8 mouse cellular contexts compared by ENCODE assay signal in genomic region chr10:67097437-67098150, GRCm38 (mm10). TPM values are rescaled to one million over a fixed set of nuclear protein-coding genes. Genes with fewer than 3 reads are reported as not detected.
DNase-seq lines count a peak whose midpoint lies in the region; ATAC-seq and TF ChIP-seq lines count a peak whose summit lies in the region.

No protein-coding gene starts in this region.

- H3K4me1 ChIP-seq in intestine, embryonic 14.5 days (replicated peaks; ENCODE audit: control insufficient read depth, insufficient read depth, low read length), result peaks cover 30% of the 10 kb centered on the region
- peaks cover 40% of the 10 kb centered on the region for H3K4me1 ChIP-seq in midbrain, embryonic 16.5 days (ENCODE audit: control insufficient read depth, insufficient read depth, low read length)

- H3K4me2 ChIP-seq in intestine, embryonic 14.5 days (ENCODE audit: low read length), result peak overlapping the region; percentile 83
- peak overlapping the region; percentile 96 for H3K4me2 ChIP-seq in midbrain, embryonic 16.5 days (ENCODE audit: low read length)

- no peak for ATAC-seq in intestine, embryonic 14.5 days (replicated peaks; ENCODE audit: low FRiP score, low TSS enrichment, low read depth)
- ATAC-seq in midbrain, embryonic 16.5 days, result no peak

- peak overlapping the region; percentile 99 for H3K4me3 ChIP-seq in left cerebral cortex, adult 2 months
- peak overlapping the region; percentile 90 for H3K4me3 ChIP-seq in intestine, embryonic 14.5 days (ENCODE audit: low read depth, low read length)
- H3K4me3 ChIP-seq in midbrain, embryonic 16.5 days (ENCODE audit: low read depth, low read length), result peak overlapping the region; percentile 92

- intact Hi-C loops in left cerebral cortex, adult 2 months (cut with DNase I), result loop anchor here (2.0 to 5.0 kb wide), 5 partner anchors 40 to 189 kb away; no protein-coding TSS in a partner anchor
- intact Hi-C loops in left cerebral cortex, postnatal 4 days (cut with DNase I), result loop anchor here (10.0 kb wide), 1 partner anchor 93 kb away; no protein-coding TSS in a partner anchor

- peak; percentile 27 for TF ChIP-seq CTCF in left cerebral cortex, adult 2 months (IDR thresholded peaks at IDR 0.05)

- 2% methylated on average over 15 of the region's 15 CpGs for WGBS in intestine, embryonic 14.5 days
- under 1% methylated on average over 15 of the region's 15 CpGs for WGBS in midbrain, embryonic 16.5 days

- H3K9ac ChIP-seq in intestine, embryonic 14.5 days (ENCODE audit: low read length), result peak overlapping the region; percentile 100
- H3K9ac ChIP-seq in midbrain, embryonic 16.5 days (ENCODE audit: low read depth, low read length), result peak overlapping the region; percentile 98

- H3K36me3 ChIP-seq in intestine, embryonic 14.5 days (ENCODE audit: control insufficient read depth, insufficient read depth, low read length), result no peaks in the 10 kb centered on the region
- H3K36me3 ChIP-seq in midbrain, embryonic 16.5 days (ENCODE audit: control insufficient read depth, insufficient read depth, low read length), result no peaks in the 10 kb centered on the region

- H3K27ac ChIP-seq in left cerebral cortex, adult 2 months, result peak overlapping the region; percentile 98
- H3K27ac ChIP-seq in intestine, embryonic 14.5 days (ENCODE audit: low read depth), result peak overlapping the region; percentile 99; the same call in 1 of the 2 replicates
- H3K27ac ChIP-seq in midbrain, embryonic 16.5 days (ENCODE audit: low read length), result peak overlapping the region; percentile 99

- no peaks in the 10 kb centered on the region for H3K27me3 ChIP-seq in intestine, embryonic 14.5 days (replicated peaks; ENCODE audit: control insufficient read depth, insufficient read depth, low read length)
- H3K27me3 ChIP-seq in midbrain, embryonic 16.5 days (ENCODE audit: control insufficient read depth, insufficient read depth, low read depth, low read length), result no peaks in the 10 kb centered on the region

- no peaks in the 10 kb centered on the region for H3K9me3 ChIP-seq in intestine, embryonic 14.5 days (ENCODE audit: control insufficient read depth, low read length)
- no peaks in the 10 kb centered on the region for H3K9me3 ChIP-seq in midbrain, embryonic 16.5 days (replicated peaks; ENCODE audit: control insufficient read depth, low read length, poor library complexity, severe bottlenecking)

- DNase-seq in left cerebral cortex, adult 2 months (ENCODE audit: extremely low spot score in 1 of 2, low spot score in 2 of 2), result no peak
- no peak for DNase-seq in left cerebral cortex, postnatal 4 days
- DNase-seq in embryo, embryonic 10.5 days (ENCODE audit: low spot score), result peak; percentile 60
- DNase-seq in intestine, embryonic 14.5 days (ENCODE audit: low spot score), result no peak
- no peak for DNase-seq in yolk sac, embryonic 10.5 days (ENCODE audit: low spot score)
- DNase-seq in frontal cortex, adult 2 months (ENCODE audit: extremely low spot score in 1 of 2, low spot score in 1 of 2), result no peak
- no peak for DNase-seq in c-Kit-positive CD71-positive TER-119-positive erythroid progenitor cells, embryonic 14.5 days (ENCODE audit: low spot score)

RNA-seq across cellular contexts. Expression of gene Reep3, which starts 0.8 kb away (rescaled TPM):
- 10 to 100 TPM; 16.6 to 17.8 TPM for total RNA-seq in left cerebral cortex, adult 2 months (2021)
- 10 to 100 TPM; 24.4 to 27.9 TPM for total RNA-seq in left cerebral cortex, postnatal 4 days (2021)
- 35.7 and 38.2 TPM in 2 replicates for polyA plus RNA-seq in intestine, embryonic 14.5 days (2014; fragmentation: Nextera tagmentation; extraction: Ambion mirVana)
- 28.2 and 28.6 TPM in 2 replicates for polyA plus RNA-seq in midbrain, embryonic 16.5 days (2015; fragmentation: Nextera tagmentation; extraction: Ambion mirVana)
- 22.0 and 22.6 TPM in 2 replicates for polyA plus RNA-seq in frontal cortex, adult 2 months (2012; rRNA removed)

RNA-seq across cellular contexts. Expression of gene Jmjd1c, which starts 1.7 kb away (rescaled TPM):
- 100 to 1,000 TPM in 1 of 2 experiments, 10 to 100 TPM in 1; 86.3 to 102 TPM for total RNA-seq in left cerebral cortex, adult 2 months (2021)
- 100 to 1,000 TPM; 135 to 143 TPM for total RNA-seq in left cerebral cortex, postnatal 4 days (2021)
- 43.6 and 47.5 TPM in 2 replicates for polyA plus RNA-seq in intestine, embryonic 14.5 days (2014; fragmentation: Nextera tagmentation; extraction: Ambion mirVana)
- polyA plus RNA-seq in midbrain, embryonic 16.5 days (2015; fragmentation: Nextera tagmentation; extraction: Ambion mirVana), result 41.7 and 42.3 TPM in 2 replicates
- 34.2 and 37.8 TPM in 2 replicates for polyA plus RNA-seq in frontal cortex, adult 2 months (2012; rRNA removed)
